Mouse (Mus musculus): Measurements from ENCODE around the gene Hacd2. TPM values are rescaled to one million over a fixed set of nuclear protein-coding genes. Genes with fewer than 3 reads are reported as not detected.

The Hacd2 gene
- polyA plus RNA-seq, 2 experiments from 2014 or later, result 11.9 to 13.4 TPM

- no peak for ATAC-seq
Measured at GRCm38 (mm10) chr16:35127270-35127669, 105.0 kb downstream of the Hacd2 start.

GRCm38 (mm10) chr16:35130172-35130571, 107.9 kb downstream of the Hacd2 start:
- ATAC-seq, result no peak

GRCm38 (mm10) chr16:35139416-35139815, 117.2 kb downstream of the Hacd2 start:
- no peak for ATAC-seq

GRCm38 (mm10) chr16:35139873-35140619, 117.8 kb downstream of the Hacd2 start:
- no peak for ATAC-seq

GRCm38 (mm10) chr16:35140620-35140975, 118.4 kb downstream of the Hacd2 start:
- ATAC-seq, result no peak

GRCm38 (mm10) chr16:35141839-35142238, 119.6 kb downstream of the Hacd2 start:
- ATAC-seq, result no peak

- ATAC-seq, result no peak
Measured at GRCm38 (mm10) chr16:35146153-35146552, 123.9 kb downstream of the Hacd2 start.

GRCm38 (mm10) chr16:35153146-35153755, 131.0 kb downstream of the Hacd2 start:
- no peak for ATAC-seq

- no peak for ATAC-seq
Measured at GRCm38 (mm10) chr16:35154245-35154640, 132.0 kb downstream of the Hacd2 start.

- ATAC-seq, result no peak
Measured at GRCm38 (mm10) chr16:35154641-35155390, 132.6 kb downstream of the Hacd2 start, which contains the start of gene Adcy5. TSS of gene Adcy5 (plus strand) at chr16:35154877.

- ATAC-seq, result no peak
Measured at GRCm38 (mm10) chr16:35155391-35156305, 133.4 kb downstream of the Hacd2 start.

GRCm38 (mm10) chr16:35156306-35156695, 134.1 kb downstream of the Hacd2 start:
- ATAC-seq, result no peak

GRCm38 (mm10) chr16:35156832-35157231, 134.6 kb downstream of the Hacd2 start:
- ATAC-seq, result no peak

Other genes with a start within 250 kb of the Hacd2 start
- under 1 TPM; 0.08 to 0.14 TPM for gene Adcy5, start 132.4 kb downstream of the Hacd2 start, polyA plus RNA-seq (2017; shearing (Covaris generic))